Mouse (Mus musculus) frontal cortex, postnatal 10 days (tissue): Measurements from ENCODE around the gene Tube1.

Experiments
- DNase-seq, 2 experiments: peaks; one replicate each; pipeline ENCODE4 v3.0.0; 2022; ENCODE audit warnings: low spot score in 2 of 2, mixed read lengths in 1 of 2

Gene Tube1

GRCm38 (mm10) chr10:39133462-39134310 lies at the start of gene Tube1, which contains the start of gene Fam229b:
Gene Tube1, plus strand, starts transcription at chr10:39133976.
Gene Fam229b, minus strand, starts transcription at chr10:39133914.
- peak; percentile 90 to 91 for DNase-seq

GRCm38 (mm10) chr10:39096981-39097380 lies 36.8 kb upstream of the Tube1 start:
- DNase-seq: no peak

GRCm38 (mm10) chr10:39098746-39099145 lies 35.0 kb upstream of the Tube1 start:
- no peak for DNase-seq

- no peak for DNase-seq
Measured at GRCm38 (mm10) chr10:39104803-39105449, 28.9 kb upstream of the Tube1 start.

- no peak for DNase-seq
Measured at GRCm38 (mm10) chr10:39106413-39106812, 27.4 kb upstream of the Tube1 start.

- DNase-seq: no peak
Measured at GRCm38 (mm10) chr10:39106935-39107334, 26.8 kb upstream of the Tube1 start.

- no peak for DNase-seq
Measured at GRCm38 (mm10) chr10:39108837-39109488, 24.8 kb upstream of the Tube1 start.

- DNase-seq: no peak
Measured at GRCm38 (mm10) chr10:39109489-39109874, 24.3 kb upstream of the Tube1 start.

- no peak for DNase-seq
Measured at GRCm38 (mm10) chr10:39121412-39121811, 12.4 kb upstream of the Tube1 start.

- no peak for DNase-seq
Measured at GRCm38 (mm10) chr10:39137766-39138165, 4.0 kb downstream of the Tube1 start.

GRCm38 (mm10) chr10:39138761-39139160 lies 5.0 kb downstream of the Tube1 start:
- no peak for DNase-seq

GRCm38 (mm10) chr10:39140843-39141242 lies 7.1 kb downstream of the Tube1 start:
- no peak for DNase-seq

- DNase-seq: no peak
Measured at GRCm38 (mm10) chr10:39141401-39141800, 7.6 kb downstream of the Tube1 start.

GRCm38 (mm10) chr10:39142216-39142615 lies 8.4 kb downstream of the Tube1 start:
- no peak for DNase-seq

GRCm38 (mm10) chr10:39156719-39157118 lies 22.9 kb downstream of the Tube1 start:
- DNase-seq: no peak

- no peak for DNase-seq
Measured at GRCm38 (mm10) chr10:39157321-39157720, 23.5 kb downstream of the Tube1 start.

- no peak for DNase-seq
Measured at GRCm38 (mm10) chr10:39158306-39158705, 24.5 kb downstream of the Tube1 start.

GRCm38 (mm10) chr10:39161406-39161805 lies 27.6 kb downstream of the Tube1 start:
- DNase-seq: no peak

- DNase-seq: no peak
Measured at GRCm38 (mm10) chr10:39162666-39163484, 29.1 kb downstream of the Tube1 start.

- DNase-seq: no peak
Measured at GRCm38 (mm10) chr10:39163694-39164093, 29.9 kb downstream of the Tube1 start, which contains the start of gene Ccn6. Gene Ccn6, minus strand, starts transcription at chr10:39163794.

GRCm38 (mm10) chr10:39165632-39166115 lies 31.9 kb downstream of the Tube1 start:
- DNase-seq: peak in 1 of 2 experiments; percentile 60
